Mouse (Mus musculus) small intestine, adult 2 months (tissue): ENCODE measurements around the gene Pdzd4. TPM values are rescaled to one million over a fixed set of nuclear protein-coding genes. Genes with fewer than 3 reads are reported as not detected.

Source experiments
- H3K27ac ChIP-seq: fragments of 200-500 bp; 2 replicates; pipeline ENCODE4 v1.5.1; 2012; ENCODE audit warnings: low read depth, low read length, control low read depth, inconsistent platforms; ENCODE audit not compliant: insufficient read depth
- H3K27me3 ChIP-seq: fragments of 200-500 bp; 2 replicates; pipeline ENCODE4 v1.6.1; 2012; ENCODE audit warnings: mild to moderate bottlenecking, moderate library complexity, low read length, inconsistent platforms; ENCODE audit not compliant: control insufficient read depth, insufficient read depth
- H3K36me3 ChIP-seq: fragments of 200-500 bp; 2 replicates; pipeline ENCODE4 v1.6.1; 2012; ENCODE audit warnings: mild to moderate bottlenecking, low read length, control low read depth, inconsistent platforms; ENCODE audit not compliant: control insufficient read depth, insufficient read depth
- H3K4me1 ChIP-seq: fragments of 200-500 bp; 2 replicates; pipeline ENCODE4 v1.6.1; 2012; ENCODE audit warnings: low read length, inconsistent platforms, mixed read lengths; ENCODE audit not compliant: control insufficient read depth, insufficient read depth, insufficient read length
- H3K4me3 ChIP-seq: fragments of 200-500 bp; 2 replicates; pipeline ENCODE4 v1.5.1; 2012; ENCODE audit warnings: low read depth, mild to moderate bottlenecking, control low read depth, inconsistent platforms, low read length, moderate library complexity
- CTCF ChIP-seq: fragments of 200-500 bp; IDR thresholded peaks from 2 replicates; pipeline ENCODE4 v1.5.1; 2012; ENCODE audit warnings: low read depth, mild to moderate bottlenecking, control low read depth, inconsistent platforms, low read length, moderate library complexity, mixed read lengths; ENCODE audit not compliant: insufficient replicate concordance, insufficient read length; ENCODE audit errors: extremely low read depth
- POLR2A ChIP-seq: fragments of 200-500 bp; IDR thresholded peaks from 2 replicates; pipeline ENCODE4 v1.6.1; 2012; ENCODE audit warnings: low read depth, mild to moderate bottlenecking, control low read depth, inconsistent platforms, low read length, moderate library complexity
- WGBS: fragments of 180-500 bp; shearing (Covaris S2); methylation state at CpG from one replicate; pipeline ENCODE4 v1.1.7; 2018; 5-methylcytosine and 5-hydroxymethylcytosine counted together
- polyA plus RNA-seq: library from polyadenylated mRNA; depleted of rRNA; stranded (reverse); fragments of >200 nt; gene quantifications from 2 replicates; pipeline ENCODE4 v1.2.3, GENCODE M21; 2012

Pdzd4 gene
- polyA plus RNA-seq, 1 experiment, result 0.65 TPM

GRCm38 (mm10) chrX:73798502-73798901 lies 26.3 kb downstream of the Pdzd4 start:
- H3K4me1 ChIP-seq, result no peaks in the 10 kb centered on the region; the same call in 1 of the 2 replicates
- H3K4me3 ChIP-seq, result no peak overlapping the region
- H3K36me3 ChIP-seq, result no peaks in the 10 kb centered on the region
- H3K27me3 ChIP-seq, result no peaks in the 10 kb centered on the region
- TF ChIP-seq CTCF (peak; percentile 66), POLR2A (no peak)
- WGBS, result 22% methylated on average over 9 of the region's 9 CpGs
- no peak overlapping the region for H3K27ac ChIP-seq

GRCm38 (mm10) chrX:73797511-73797910 lies 27.3 kb downstream of the Pdzd4 start:
- no peak for TF ChIP-seq CTCF
- no peak for TF ChIP-seq POLR2A
- Histone ChIP-seq H3K4me1 (no peaks in the 10 kb centered on the region; the same call in 1 of the 2 replicates), H3K4me3 (no peak overlapping the region), H3K36me3 (no peaks in the 10 kb centered on the region), H3K27ac (no peak overlapping the region), H3K27me3 (no peaks in the 10 kb centered on the region)
- 79% methylated on average over 2 of the region's 2 CpGs for WGBS

GRCm38 (mm10) chrX:73793505-73793904 lies 31.3 kb downstream of the Pdzd4 start:
- no peak for TF ChIP-seq CTCF
- no peak for TF ChIP-seq POLR2A
- 15% methylated on average over 1 of the region's 1 CpGs for WGBS
- Histone ChIP-seq H3K36me3 (peaks cover 20% of the 10 kb centered on the region), H3K4me1 (no peaks in the 10 kb centered on the region; the same call in 1 of the 2 replicates), H3K27me3 (no peaks in the 10 kb centered on the region), H3K4me3 (no peak overlapping the region), H3K27ac (no peak overlapping the region)

GRCm38 (mm10) chrX:73793039-73793438 lies 31.7 kb downstream of the Pdzd4 start:
- Histone ChIP-seq H3K27ac (no peak overlapping the region), H3K4me1 (no peaks in the 10 kb centered on the region; the same call in 1 of the 2 replicates), H3K27me3 (no peaks in the 10 kb centered on the region), H3K4me3 (no peak overlapping the region), H3K36me3 (peaks cover 20% of the 10 kb centered on the region)
- no peak for TF ChIP-seq POLR2A
- TF ChIP-seq CTCF, result no peak

GRCm38 (mm10) chrX:73788501-73788900 lies 36.3 kb downstream of the Pdzd4 start:
- Histone ChIP-seq H3K4me3 (no peak overlapping the region), H3K4me1 (peaks cover 4% of the 10 kb centered on the region; the same call in 1 of the 2 replicates), H3K27me3 (no peaks in the 10 kb centered on the region), H3K27ac (no peak overlapping the region), H3K36me3 (peaks cover 20% of the 10 kb centered on the region)
- 84% methylated on average over 1 of the region's 1 CpGs for WGBS
- TF ChIP-seq POLR2A (no peak), CTCF (no peak)

- peak overlapping the region; percentile 91 for H3K4me3 ChIP-seq
- H3K27ac ChIP-seq, result peak overlapping the region; percentile 80
- no peaks in the 10 kb centered on the region for H3K27me3 ChIP-seq
- WGBS, result 18% methylated on average over 22 of the region's 22 CpGs
- peaks cover 20% of the 10 kb centered on the region for H3K36me3 ChIP-seq
- TF ChIP-seq POLR2A (no peak), CTCF (no peak)
- peaks cover 4% of the 10 kb centered on the region; the same call in 1 of the 2 replicates for H3K4me1 ChIP-seq
Measured at GRCm38 (mm10) chrX:73787225-73787558, 37.6 kb downstream of the Pdzd4 start.

GRCm38 (mm10) chrX:73786364-73787224 lies 38.2 kb downstream of the Pdzd4 start, which contains the start of the genes Idh3g and Ssr4:
TSS of gene Idh3g (minus strand) at chrX:73786897.
TSS of gene Ssr4 (plus strand) at chrX:73787028.
- WGBS, result 15% methylated on average over 52 of the region's 52 CpGs
- TF ChIP-seq CTCF, result peak; percentile 51; the same call in 1 of the 2 replicates
- TF ChIP-seq POLR2A, result peak; percentile 60; the same call in 1 of the 2 replicates

More at GRCm38 (mm10) chrX:73786364-73787224, 38.2 kb downstream of the Pdzd4 start, which contains the start of the genes Idh3g and Ssr4:
- Histone ChIP-seq H3K4me3 (peak within 1 kb of the TSS; percentile 91), H3K4me1 (peaks cover 4% of the 10 kb centered on the region; the same call in 1 of the 2 replicates), H3K27ac (peak within 1 kb of the TSS; percentile 91), H3K27me3 (no peaks in the 10 kb centered on the region), H3K36me3 (peaks cover 24% of the 10 kb centered on the region)
